Mouse (Mus musculus) thymus, adult 18-20 months (tissue): ENCODE measurements around the gene Glrp1.

Source experiments
- DNase-seq, 2 experiments: peaks; one replicate each; pipeline ENCODE4 v3.0.0; 2022; ENCODE audit warnings: mixed read lengths in 2 of 2

Glrp1 gene

DNA sequence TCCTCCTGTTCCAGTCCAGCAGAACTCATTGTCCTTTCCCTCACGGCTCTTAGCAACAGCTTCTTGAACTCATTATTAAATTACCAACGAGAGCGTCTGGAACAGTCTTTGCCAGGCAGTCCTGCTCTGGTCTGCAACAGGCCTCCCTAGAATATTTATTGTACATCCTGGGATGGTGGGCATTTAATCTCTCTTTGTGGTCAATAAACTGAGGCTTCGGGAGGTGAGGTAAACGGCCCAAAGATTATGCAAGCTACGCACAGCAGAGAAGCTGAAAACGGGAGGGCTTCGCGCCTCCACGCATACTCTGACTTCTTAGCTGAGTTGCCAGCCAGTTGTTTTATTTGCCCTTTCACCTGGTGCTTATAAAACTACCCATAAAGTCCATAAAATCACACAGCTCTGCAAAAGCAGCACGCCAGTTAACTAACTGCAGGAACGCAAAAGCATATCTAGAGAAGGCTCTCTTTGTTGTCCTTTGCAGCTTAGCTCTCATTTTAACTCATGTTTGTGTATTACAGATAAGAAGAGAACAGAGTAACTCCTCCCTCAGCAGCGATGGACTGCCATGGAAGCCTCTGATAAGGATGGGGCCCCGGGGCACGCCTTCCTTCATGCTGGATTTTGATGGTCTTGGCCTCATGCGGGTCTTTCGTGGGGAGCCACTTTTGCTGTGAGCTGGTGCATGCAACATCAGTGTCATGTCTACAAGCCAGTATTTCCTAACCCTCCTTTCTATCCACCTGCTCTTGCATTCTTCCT, 18.1 kb downstream of the Glrp1 start:
- DNase-seq = no peak

DNA sequence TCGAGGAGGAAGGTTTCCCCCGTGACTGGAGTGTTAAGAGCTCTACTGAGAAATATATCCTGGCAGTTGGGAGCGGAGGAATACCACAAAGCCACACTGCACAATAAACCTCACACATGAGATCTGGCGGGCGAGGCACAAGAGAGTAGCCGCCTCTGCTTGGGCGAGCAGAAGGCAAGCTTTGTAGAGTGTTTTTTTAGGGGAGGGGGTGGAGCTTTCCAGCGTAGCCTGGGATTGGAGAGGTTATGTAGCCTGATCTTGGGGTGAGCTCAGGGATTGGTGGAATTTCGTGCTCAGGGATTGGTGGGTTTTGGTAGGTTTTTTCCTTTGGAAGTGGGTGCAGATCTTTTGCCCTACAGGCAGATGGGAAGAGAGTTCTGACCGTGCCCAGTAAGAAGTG, 19.7 kb downstream of the Glrp1 start:
- no peak for DNase-seq

DNA sequence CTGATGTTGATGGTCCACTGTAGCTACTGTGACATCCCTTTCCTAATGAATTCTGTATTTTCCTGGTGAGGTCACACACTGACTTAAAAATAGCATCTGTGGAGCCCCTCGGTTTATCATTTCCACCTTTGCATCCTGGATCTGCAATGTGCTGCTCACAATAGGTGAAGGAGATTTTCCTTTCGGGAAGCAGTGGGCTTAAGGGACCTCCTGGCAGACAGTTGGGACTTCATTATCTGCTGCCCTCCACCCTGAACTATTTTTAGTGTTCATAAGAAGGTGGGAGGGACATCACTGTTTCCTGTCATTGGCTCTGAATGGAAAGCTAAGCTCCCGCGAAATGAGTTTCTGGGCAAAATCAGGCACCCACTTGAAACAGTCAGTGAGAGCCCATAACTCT, 20.9 kb downstream of the Glrp1 start:
- no peak for DNase-seq

DNA sequence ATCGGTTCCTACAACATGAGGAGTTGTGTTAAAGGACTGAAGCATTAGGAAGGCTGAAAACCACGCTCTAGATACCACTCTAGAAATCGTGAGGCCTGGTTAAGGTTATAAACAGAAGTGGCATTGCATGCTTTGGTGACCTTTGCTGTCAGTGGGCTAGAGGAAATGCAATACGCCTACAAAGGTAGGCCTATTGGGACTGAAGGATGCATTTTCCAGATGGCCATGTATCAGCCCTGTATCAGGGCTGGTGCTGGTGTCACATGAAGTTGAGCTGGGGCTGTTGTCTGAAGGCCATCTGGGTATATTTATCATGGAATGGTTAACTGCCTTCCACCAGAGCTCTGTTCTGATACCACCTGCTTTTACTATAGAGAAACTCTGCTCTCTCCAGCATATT, 23.5 kb downstream of the Glrp1 start:
- no peak for DNase-seq

DNA sequence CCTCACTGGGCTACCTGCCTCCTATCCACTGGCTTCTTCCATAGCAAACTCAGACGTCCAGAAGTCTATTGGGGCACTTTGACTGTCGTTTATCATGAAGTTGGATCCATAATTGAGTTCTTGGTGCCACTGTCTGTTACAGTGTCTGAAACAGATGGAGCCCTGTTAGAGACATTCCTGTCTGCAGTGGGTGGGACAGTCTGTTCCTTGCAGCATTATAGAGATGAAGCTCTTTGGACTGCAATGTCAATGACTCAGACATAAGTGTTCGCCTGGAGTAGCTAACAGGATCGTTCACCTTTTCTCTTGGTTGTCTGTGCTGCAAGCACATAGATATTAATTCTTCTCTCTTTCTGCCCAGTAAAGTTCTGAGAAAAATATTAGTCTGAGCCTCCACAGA, 25.8 kb downstream of the Glrp1 start:
- no peak for DNase-seq

DNA sequence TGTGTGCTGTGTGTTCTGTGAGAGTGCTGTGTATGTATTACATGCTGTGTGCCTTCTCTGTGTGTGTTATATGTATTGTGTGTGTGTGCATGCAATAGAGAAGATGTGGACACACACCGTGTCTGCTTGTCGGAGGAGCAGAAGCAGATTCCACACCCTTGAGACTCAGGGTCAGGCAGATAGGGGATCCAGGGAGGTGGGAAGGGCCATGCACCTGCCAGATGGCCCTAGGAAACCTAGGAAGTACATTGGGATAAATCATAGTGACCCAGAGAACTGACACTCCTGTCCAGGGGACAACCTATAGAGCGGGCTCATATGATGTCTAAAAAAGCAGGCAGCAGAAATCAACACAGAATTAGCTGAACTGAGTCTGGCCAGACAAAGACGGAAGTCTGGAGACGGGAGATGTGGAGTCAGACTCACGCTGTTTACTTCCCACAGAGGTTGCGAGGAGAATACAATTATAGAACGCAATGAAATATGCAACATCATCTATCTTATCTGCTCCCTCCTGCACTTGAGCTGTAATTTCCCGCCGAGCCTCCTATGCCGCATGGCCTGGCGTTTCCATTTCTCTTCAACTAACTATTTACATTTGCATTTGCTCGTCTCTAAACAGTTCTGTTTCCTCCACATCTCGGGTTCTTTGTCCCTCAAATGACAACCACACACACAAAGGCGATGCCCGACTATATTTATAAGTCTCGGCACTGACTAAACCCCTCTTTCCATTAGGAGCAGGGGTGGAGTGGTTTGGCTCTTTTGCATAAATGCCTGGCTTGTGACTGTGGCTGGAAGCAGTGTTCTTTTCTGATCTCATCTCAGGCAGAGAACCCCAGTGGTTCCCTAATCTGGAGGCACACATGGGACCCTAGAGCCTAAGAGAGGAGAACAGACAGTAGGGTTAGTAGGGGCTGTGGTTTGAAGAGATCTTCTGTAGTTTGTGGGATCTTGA, 27.4 kb downstream of the Glrp1 start:
- DNase-seq = no peak

DNA sequence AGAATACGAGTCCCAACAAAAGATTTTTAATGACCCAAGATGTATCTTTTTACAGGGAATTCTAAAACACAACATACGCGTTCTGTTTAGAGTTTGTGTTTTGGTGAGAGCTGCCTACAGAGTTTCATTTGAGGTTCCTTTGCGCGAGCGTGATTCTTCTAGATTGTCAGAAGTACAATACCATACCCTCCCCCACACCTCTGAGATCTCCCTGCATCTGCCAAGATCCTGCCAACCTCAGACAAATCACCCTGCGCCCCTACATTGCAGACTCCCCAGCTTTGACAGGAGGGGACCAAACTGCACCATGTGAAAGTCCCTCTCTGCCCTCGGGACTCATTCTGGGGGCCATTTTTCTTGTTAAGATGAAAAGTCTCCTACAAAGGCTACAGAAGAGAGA, 29.3 kb downstream of the Glrp1 start:
- no peak for DNase-seq

DNA sequence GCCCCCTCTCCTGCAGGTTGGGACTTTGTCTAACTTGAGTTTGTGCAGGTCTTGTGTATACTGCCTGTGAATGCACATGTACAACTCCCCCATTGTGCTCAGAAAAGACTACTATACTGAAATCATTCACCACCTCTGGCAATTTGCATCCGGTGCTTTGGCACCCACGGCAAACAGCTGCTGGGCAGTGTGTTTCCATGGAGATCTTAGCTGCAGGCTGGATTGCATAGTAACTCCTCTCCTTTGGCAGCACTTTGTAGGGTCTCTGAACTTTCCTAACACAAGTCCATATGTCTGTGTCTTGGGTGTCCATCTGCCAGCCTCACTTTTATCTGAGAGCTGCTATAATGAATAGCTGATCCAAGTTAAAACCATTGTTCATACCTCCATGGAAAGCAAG, 31.7 kb downstream of the Glrp1 start:
- no peak for DNase-seq

DNA sequence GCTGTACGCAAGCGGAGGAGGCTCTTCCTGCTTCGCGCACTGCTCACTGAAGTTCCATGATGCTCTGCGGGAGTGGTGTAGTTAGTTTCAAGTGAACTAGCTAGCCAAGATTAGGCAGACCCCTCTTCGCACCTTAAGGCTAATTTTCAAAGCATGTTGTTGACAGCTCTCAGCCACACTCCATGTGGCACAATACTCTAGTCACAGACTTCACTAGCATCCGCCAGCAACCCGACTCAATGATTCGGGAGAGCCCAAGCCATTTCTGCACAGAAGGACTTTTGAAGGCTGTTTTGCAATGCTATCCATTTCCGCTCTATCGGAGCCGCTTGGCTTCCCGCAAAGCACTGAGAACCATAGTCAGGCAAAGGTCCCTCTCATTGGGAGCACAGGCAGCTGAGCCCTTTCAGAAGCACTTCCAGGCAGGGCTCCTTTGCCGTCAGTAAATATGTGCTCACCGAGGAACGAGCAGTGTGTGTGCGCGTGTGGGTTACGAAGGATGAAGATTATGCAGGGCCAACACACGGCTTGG, 33.2 kb downstream of the Glrp1 start:
- no peak for DNase-seq

DNA sequence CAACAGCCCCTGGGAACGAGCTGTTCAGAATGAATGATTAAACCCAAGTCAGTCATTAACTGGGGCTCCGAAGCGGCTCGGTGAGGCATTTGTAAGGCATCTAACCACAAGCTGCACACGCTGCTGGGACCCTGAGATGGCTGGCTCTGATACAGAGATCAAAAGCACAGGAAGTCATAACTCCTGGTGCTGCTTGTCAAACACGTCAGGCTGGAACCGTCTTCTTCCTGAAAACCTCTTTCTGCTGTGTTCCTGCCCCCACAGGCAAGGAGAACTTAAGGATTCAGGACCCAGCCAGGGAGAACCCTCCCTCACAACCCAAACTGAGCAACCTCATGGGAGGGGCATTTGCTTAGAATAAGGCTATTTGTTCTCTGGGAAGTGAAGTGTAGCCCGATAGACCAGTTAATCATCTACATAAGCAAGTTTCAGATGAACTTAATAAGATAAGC, 34.3 kb downstream of the Glrp1 start:
- peak; percentile 28 to 59 for DNase-seq

DNA sequence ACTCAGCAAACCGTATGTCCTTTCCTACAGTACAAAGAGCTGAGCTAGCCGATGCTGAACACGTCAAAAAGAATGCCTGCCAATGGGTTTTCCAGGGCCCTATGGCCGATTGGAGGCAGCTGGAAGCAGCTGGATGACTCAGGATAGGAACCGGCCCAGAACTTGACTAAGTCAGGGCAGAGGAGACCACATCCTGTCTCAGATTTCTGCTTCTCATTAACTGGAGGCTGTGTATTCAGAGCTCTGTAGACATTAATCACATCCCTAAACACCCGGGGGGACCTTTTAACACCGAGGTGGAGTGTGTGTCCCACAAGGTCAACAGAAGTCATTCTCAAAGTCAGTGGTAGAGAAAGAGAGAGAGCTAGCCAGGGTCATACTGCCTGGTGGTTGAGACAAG, 35.3 kb downstream of the Glrp1 start:
- peak in 1 of 2 experiments; percentile 24 for DNase-seq

DNA sequence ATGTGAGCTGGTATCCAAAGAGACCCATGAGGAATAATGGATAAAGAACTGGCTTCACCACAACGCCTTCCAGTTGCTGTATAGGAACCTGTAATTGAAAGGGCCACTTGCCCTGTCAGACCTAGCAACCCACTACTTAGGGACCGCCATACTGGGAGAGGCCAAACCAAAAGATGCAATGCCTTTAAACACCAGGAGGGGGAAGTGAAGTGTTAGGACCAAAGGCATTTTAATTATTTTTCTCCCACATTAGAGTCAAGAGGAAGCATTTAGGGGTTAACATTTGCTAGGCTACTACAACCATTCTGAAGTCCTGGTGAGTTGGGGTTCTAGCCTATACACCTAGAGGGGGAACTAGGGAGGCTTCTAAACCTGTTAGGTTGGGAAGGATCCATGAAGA, 36.0 kb downstream of the Glrp1 start:
- no peak for DNase-seq

DNA sequence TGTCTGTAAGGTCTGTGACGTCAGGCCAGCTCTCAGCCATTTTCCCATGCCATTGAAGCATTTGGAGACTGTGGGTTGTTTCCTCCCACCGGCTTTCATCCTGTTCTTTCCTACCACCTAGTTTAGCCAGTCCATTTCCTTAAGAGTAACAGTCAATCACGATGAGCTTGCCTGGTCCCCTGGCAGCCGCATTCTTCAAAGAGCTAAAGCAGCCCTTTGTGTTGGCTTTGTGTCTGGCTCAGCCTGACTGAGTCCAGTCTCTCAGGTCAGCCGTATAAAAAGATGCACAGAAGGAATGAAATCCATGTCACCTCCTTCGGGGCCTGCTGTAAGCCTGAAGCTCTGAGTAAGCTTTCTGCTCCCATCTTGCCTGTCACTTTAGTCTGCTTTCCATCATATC, 37.6 kb downstream of the Glrp1 start:
- no peak for DNase-seq

DNA sequence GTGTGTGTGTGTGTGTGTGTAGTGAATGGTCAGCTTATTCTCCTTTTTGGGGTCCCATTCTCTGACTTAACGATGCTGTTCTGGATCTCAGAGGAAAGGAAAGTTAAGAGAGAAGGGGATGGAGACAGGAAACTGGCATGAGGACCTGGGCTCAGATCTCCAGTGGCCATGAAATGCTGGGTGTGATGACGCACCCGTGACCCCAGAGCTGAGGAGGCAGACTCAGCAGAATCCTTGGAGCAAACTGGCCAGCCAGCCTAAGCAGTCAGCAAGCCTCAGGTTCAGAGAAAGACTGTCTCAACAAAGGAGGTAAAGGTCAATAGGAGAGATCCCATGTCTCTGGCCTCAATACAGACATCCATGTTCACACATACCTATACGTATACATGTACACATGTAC, 40.1 kb downstream of the Glrp1 start:
- DNase-seq = no peak

DNA sequence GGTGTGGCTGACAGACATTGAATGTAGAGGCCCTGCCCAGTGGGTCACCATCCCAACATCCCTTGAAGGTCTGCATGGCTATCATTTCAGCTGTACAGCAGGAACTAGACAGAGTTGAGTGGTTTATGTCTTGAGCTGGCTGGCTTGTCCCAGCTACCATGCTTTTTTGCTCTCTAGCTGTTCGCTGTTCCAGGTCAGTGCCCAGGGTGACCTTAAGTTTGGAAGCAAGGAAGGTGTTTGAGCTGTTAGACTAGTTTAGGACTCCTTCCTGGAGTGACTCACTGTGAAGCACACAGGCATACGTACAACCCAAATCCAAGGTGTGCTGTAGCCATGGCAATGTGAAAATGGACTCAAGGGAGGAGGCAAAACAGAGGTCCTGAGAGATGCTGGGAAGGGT, 41.5 kb downstream of the Glrp1 start:
- no peak for DNase-seq

DNA sequence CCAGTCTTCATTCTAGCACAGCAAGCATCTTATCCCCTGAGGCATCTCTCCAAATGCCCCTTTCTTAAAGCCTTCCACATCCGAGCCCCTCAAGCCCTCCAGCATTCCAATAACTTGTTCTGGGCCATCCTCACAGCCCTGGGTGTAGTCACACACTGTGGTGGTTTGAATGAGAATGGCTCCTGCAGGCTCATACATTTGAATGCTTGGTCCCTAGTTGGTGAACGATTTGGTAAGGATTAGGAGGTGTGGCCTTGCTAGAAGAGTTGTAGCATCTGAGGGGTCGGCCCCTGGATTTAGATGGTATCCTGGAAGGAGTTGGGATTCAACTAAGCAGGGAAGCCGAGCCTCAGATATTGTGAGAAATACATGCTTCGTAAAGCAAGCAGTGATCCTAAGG, 42.0 kb downstream of the Glrp1 start:
- DNase-seq = no peak

DNA sequence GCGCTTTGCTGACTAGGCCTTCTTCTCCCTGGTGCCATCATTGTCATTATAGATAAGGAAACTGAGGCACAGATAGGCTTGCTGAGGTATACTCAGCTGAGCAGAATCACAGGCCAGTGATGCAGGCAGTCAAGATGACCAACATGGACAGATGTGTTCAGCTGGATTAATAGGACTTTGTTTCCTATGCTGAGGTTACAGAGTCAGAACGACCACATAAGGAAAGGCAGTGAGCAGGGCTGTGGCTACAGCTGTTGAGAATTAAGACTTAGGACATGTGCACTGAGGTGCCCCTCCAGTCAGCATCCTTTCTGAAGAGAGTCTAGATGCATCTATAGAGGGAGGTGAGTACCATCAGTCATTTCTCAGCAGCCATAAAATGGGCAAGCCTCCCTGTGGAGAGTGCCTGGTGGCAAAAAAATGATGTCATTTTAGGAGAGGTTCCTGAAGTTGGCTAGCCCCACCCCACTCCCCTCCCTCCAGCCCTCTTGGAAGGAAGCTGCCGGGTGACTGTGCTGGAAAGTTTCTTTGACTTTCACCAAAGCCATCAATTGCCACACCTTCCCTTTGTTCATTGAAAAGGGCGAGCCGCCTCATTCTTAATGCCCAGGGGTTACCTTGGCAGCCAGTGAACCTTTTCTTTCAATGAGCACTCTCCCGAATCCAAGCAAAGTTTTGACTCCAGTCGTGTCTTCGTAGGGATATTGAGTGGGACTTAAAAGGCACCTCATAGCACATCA, 43.4 kb downstream of the Glrp1 start:
- DNase-seq = no peak

DNA sequence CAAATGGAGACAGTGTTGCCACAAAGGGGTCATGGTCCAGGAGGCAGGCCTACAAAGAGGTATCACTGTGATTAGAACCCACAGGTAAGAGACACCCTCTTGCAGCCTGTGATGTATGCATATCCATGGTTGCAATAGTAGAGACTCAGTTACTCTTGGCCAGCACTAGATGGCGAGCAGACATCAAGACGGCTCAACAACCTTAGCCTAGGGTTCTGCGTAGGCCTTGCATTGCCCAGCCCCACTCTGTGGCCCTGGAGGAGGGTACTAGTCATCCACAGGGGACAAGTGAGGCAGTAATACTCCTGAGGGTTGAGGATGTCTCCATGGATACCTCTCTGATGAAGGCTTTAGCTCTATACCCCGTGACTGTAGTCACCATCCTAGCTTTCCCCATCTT, 44.1 kb downstream of the Glrp1 start:
- DNase-seq = no peak

DNA sequence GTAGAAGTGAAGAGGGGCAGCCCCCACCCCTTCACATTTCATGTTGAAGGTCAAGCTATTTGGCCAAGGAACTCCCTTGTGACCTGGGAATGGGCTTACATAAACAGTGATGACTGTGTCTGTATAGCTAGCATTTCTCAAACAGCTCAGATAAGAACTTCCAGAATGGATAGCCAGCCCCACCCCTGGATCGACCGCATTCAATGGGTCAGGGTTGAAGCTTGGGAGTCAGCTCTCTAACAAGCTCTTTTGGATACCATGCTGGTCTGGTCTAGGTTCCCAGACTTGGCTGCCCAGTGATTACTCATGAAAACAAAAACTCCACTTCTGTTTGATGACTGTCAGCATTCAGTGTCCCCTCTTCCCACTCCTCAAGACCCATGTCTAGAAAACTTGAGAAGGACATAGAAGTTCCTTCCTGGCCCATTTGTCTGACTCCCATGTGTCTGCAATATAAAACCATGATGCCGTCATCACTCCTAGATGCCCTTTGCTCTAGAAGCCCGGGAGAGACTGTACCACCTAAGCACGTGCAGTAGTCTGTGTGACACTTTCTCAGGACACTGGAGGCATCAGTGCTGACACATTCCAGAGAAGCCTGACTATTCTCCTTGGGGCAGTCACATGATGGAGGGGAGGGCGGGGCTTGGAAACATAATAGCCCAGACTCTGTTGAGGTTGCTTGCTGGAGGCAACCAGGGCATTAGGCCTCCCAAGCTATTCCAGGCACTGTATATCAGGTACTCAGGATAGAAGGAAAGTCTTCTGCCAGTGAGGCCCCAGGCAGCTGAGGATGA, 45.6 kb downstream of the Glrp1 start:
- DNase-seq = no peak

DNA sequence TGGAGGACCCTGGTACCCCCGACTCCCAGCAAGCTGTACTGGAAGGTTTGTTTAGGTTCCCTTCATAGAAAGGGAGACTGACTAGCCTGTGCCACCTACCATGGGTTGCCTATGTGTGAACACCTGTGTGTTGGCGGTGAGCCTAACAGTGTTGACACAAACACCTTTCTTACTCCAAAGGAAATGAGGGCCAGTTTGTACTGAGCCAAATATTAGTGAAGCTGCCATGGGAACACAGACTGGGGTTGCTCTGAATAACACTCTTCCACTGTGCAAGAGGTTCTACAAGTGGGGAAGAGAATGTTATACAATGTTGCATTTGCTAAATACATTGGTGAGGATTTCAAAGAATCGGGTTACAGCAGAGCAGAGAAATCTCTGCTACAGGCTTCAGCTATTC, 46.6 kb downstream of the Glrp1 start:
- DNase-seq = no peak

DNA sequence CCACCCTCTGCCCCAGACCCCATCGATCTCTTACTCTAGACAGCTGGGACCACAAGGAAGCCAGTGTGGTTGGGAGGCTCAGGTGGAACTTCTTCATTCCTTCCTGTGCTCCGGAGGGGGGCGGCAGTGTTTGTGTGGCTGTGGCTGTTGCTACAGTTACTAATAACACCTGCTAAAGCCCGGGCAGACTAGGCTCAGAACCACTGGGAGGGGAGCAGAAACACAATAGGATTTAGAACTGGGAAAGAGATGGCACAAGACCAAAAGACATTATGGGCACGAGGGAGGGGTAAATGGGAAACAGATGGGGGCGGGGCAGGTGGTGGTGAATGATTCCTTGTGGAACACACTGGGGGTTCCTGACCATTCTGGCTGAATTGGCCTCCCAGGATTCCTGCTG, 47.4 kb downstream of the Glrp1 start:
- DNase-seq = no peak

DNA sequence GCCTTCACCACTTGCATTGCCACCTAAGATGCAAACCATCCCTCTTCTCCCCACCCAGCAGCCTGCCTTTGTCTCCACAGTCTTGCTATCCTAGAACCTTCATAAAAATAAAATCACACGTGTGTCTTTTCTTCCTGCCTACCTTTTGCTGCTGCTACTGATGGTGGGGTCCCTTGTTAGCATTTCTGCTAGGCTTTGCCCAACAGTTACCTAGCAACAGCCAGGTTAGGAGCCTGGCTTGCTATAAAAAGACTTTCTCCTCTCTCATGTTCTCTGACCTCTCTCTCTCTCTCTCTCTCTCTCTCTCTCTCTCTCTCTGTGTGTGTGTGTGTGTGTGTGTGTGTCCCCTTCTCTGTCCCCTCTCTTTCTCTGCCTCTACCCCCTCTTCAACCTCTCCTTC, 48.8 kb downstream of the Glrp1 start:
- DNase-seq = no peak
